Mouse (Mus musculus) ES-Bruce4 (cell line): ENCODE results near the gene Orc3.

Experiments
- CTCF ChIP-seq: IDR thresholded peaks from one replicate; pipeline ENCODE4 v1.8.1; 2011; ENCODE audit warnings: low read depth, low read length
- POLR2A ChIP-seq: IDR thresholded peaks from one replicate; pipeline ENCODE4 v1.8.1; 2011; ENCODE audit warnings: low read length; ENCODE audit not compliant: insufficient read depth

- TF ChIP-seq POLR2A: no peak
- TF ChIP-seq CTCF: no peak
Observed at GRCm38 (mm10) chr4:34614630-34615094, at the start of gene Orc3, which contains the start of gene Rars2.
